Mouse (Mus musculus): ENCODE data around the gene Ccdc85a. TPM values are rescaled to one million over a fixed set of nuclear protein-coding genes. Genes with fewer than 3 reads are reported as not detected.

Gene Ccdc85a
- polyA plus RNA-seq, 1 experiment: not detected

DNA sequence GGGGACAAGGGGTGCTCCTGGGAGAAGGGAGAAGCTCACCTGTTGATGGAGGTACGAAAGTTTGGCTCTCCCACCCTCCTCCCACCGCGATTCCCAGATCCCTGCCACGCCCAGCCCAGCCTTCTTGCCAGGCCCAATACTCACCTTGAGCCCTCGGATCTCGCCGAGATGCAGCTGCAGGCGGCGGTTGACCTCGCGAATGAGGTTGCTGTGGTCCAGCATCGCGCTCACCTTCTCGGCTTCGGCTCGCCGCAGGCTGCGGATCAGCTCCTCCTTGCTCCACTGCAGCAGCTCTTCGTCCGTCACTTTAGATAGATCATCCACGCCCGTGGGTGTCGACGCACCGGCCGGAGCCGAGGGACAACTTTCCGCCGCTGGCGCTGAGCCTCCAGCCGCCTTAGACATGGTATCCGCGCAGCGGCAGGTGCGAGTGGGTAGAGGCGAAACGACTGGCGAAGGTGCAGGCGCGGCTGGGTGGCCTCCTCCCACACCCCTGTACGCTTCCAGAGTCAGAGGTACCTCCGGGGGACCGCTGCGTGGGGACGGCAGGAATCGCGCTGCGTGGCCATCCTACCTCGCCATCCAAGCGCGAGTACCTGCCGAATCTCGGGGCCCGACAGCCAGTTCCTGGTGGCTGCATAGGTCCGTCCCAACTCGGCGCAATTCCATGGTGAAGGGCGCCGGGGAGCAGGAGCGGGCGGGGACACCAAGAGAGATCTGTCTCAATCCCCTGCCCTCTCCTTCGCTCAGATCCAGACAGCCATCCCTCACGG is 800 bp downstream of the Ccdc85a start:
- Histone ChIP-seq H3ac (ENCODE audit: control insufficient read depth, insufficient read length, low read depth) (no peak overlapping the region), H3K36me3 (ENCODE audit: control insufficient read depth, insufficient read depth) (no peaks in the 10 kb centered on the region), H3K79me3 (ENCODE audit: low read depth) (no peaks in the 10 kb centered on the region), H3K4me3 (ENCODE audit: insufficient read depth, poor library complexity, severe bottlenecking) (no peak overlapping the region), H3K79me2 (ENCODE audit: control insufficient read depth, insufficient read depth) (no peaks in the 10 kb centered on the region), H3K27me3 (ENCODE audit: control insufficient read depth, insufficient read depth, insufficient read length) (peaks cover 12% of the 10 kb centered on the region)
- no peak for TF ChIP-seq FOSL1 (IDR thresholded peaks at IDR 0.05; ENCODE audit: insufficient read depth, low read length, poor library complexity, severe bottlenecking)
- no peak for TF ChIP-seq CTCF (IDR thresholded peaks at IDR 0.05; ENCODE audit: control insufficient read depth, insufficient read depth, insufficient read length)
- TF ChIP-seq CEBPB (IDR thresholded peaks at IDR 0.05; ENCODE audit: low read depth): no peak
- no peak for TF ChIP-seq MAX (IDR thresholded peaks at IDR 0.05)
- TF ChIP-seq USF1 (IDR thresholded peaks at IDR 0.05; ENCODE audit: low read depth): no peak
- TF ChIP-seq MYOG (IDR thresholded peaks at IDR 0.05; ENCODE audit: control insufficient read depth, extremely low read depth, insufficient read length): no peak
- no peak for TF ChIP-seq MYOD1 (IDR thresholded peaks at IDR 0.05; ENCODE audit: control insufficient read depth, insufficient read length, low read depth)

- Histone ChIP-seq H3K4me3 (ENCODE audit: insufficient read depth, poor library complexity, severe bottlenecking) (no peak overlapping the region), H3K79me3 (ENCODE audit: low read depth) (no peaks in the 10 kb centered on the region)
Observed at GRCm38 (mm10) chr11:28582218-28582617, 1.9 kb downstream of the Ccdc85a start.

GRCm38 (mm10) chr11:28572423-28572822 is 11.7 kb downstream of the Ccdc85a start:
- Histone ChIP-seq H3K36me3 (ENCODE audit: control insufficient read depth, insufficient read depth) (no peaks in the 10 kb centered on the region), H3K27me3 (ENCODE audit: control insufficient read depth, insufficient read depth, insufficient read length) (no peaks in the 10 kb centered on the region), H3K4me3 (ENCODE audit: insufficient read depth, poor library complexity, severe bottlenecking) (no peak overlapping the region), H3ac (ENCODE audit: control insufficient read depth, insufficient read length, low read depth) (no peak overlapping the region), H3K79me3 (ENCODE audit: low read depth) (no peaks in the 10 kb centered on the region), H3K79me2 (ENCODE audit: control insufficient read depth, insufficient read depth) (no peaks in the 10 kb centered on the region)
- no peak for TF ChIP-seq CTCF (IDR thresholded peaks at IDR 0.05; ENCODE audit: control insufficient read depth, insufficient read depth, insufficient read length)
- no peak for TF ChIP-seq USF1 (IDR thresholded peaks at IDR 0.05; ENCODE audit: low read depth)
- no peak for TF ChIP-seq CEBPB (IDR thresholded peaks at IDR 0.05; ENCODE audit: low read depth)
- TF ChIP-seq FOSL1 (IDR thresholded peaks at IDR 0.05; ENCODE audit: insufficient read depth, low read length, poor library complexity, severe bottlenecking): no peak
- TF ChIP-seq MYOD1 (IDR thresholded peaks at IDR 0.05; ENCODE audit: control insufficient read depth, insufficient read length, low read depth): no peak
- TF ChIP-seq MAX (IDR thresholded peaks at IDR 0.05): no peak
- TF ChIP-seq MYOG (IDR thresholded peaks at IDR 0.05; ENCODE audit: control insufficient read depth, extremely low read depth, insufficient read length): no peak

More at GRCm38 (mm10) chr11:28582218-28582617, 1.9 kb downstream of the Ccdc85a start:
- TF ChIP-seq USF1 (IDR thresholded peaks at IDR 0.05; ENCODE audit: low read depth) (no peak), CEBPB (IDR thresholded peaks at IDR 0.05; ENCODE audit: low read depth) (no peak), FOSL1 (IDR thresholded peaks at IDR 0.05; ENCODE audit: insufficient read depth, low read length, poor library complexity, severe bottlenecking) (no peak), CTCF (IDR thresholded peaks at IDR 0.05; ENCODE audit: control insufficient read depth, insufficient read depth, insufficient read length) (no peak)
- no peaks in the 10 kb centered on the region for H3K79me2 ChIP-seq (ENCODE audit: control insufficient read depth, insufficient read depth)
- H3K36me3 ChIP-seq (ENCODE audit: control insufficient read depth, insufficient read depth): no peaks in the 10 kb centered on the region
- H3ac ChIP-seq (ENCODE audit: control insufficient read depth, insufficient read length, low read depth): no peak overlapping the region
- H3K27me3 ChIP-seq (ENCODE audit: control insufficient read depth, insufficient read depth, insufficient read length): peaks cover 12% of the 10 kb centered on the region

GRCm38 (mm10) chr11:28556420-28556819 is 27.7 kb downstream of the Ccdc85a start:
- Histone ChIP-seq H3K27me3 (ENCODE audit: control insufficient read depth, insufficient read depth, insufficient read length) (no peaks in the 10 kb centered on the region), H3ac (ENCODE audit: control insufficient read depth, insufficient read length, low read depth) (no peak overlapping the region), H3K79me2 (ENCODE audit: control insufficient read depth, insufficient read depth) (no peaks in the 10 kb centered on the region), H3K79me3 (ENCODE audit: low read depth) (no peaks in the 10 kb centered on the region), H3K36me3 (ENCODE audit: control insufficient read depth, insufficient read depth) (no peaks in the 10 kb centered on the region), H3K4me3 (ENCODE audit: insufficient read depth, poor library complexity, severe bottlenecking) (no peak overlapping the region)
- no peak for TF ChIP-seq CTCF (IDR thresholded peaks at IDR 0.05; ENCODE audit: control insufficient read depth, insufficient read depth, insufficient read length)
- no peak for TF ChIP-seq MYOG (IDR thresholded peaks at IDR 0.05; ENCODE audit: control insufficient read depth, extremely low read depth, insufficient read length)
- TF ChIP-seq MYOD1 (IDR thresholded peaks at IDR 0.05; ENCODE audit: control insufficient read depth, insufficient read length, low read depth): no peak
- no peak for TF ChIP-seq MAX (IDR thresholded peaks at IDR 0.05)
- no peak for TF ChIP-seq CEBPB (IDR thresholded peaks at IDR 0.05; ENCODE audit: low read depth)
- no peak for TF ChIP-seq FOSL1 (IDR thresholded peaks at IDR 0.05; ENCODE audit: insufficient read depth, low read length, poor library complexity, severe bottlenecking)
- no peak for TF ChIP-seq USF1 (IDR thresholded peaks at IDR 0.05; ENCODE audit: low read depth)

GRCm38 (mm10) chr11:28543429-28543828 is 40.7 kb downstream of the Ccdc85a start:
- Histone ChIP-seq H3K36me3 (ENCODE audit: control insufficient read depth, insufficient read depth) (no peaks in the 10 kb centered on the region), H3K79me3 (ENCODE audit: low read depth) (no peaks in the 10 kb centered on the region), H3K79me2 (ENCODE audit: control insufficient read depth, insufficient read depth) (no peaks in the 10 kb centered on the region), H3K27me3 (ENCODE audit: control insufficient read depth, insufficient read depth, insufficient read length) (no peaks in the 10 kb centered on the region), H3K4me3 (ENCODE audit: insufficient read depth, poor library complexity, severe bottlenecking) (no peak overlapping the region), H3ac (ENCODE audit: control insufficient read depth, insufficient read length, low read depth) (no peak overlapping the region)
- no peak for TF ChIP-seq MYOD1 (IDR thresholded peaks at IDR 0.05; ENCODE audit: control insufficient read depth, insufficient read length, low read depth)
- no peak for TF ChIP-seq MAX (IDR thresholded peaks at IDR 0.05)
- no peak for TF ChIP-seq CEBPB (IDR thresholded peaks at IDR 0.05; ENCODE audit: low read depth)
- no peak for TF ChIP-seq FOSL1 (IDR thresholded peaks at IDR 0.05; ENCODE audit: insufficient read depth, low read length, poor library complexity, severe bottlenecking)
- TF ChIP-seq MYOG (IDR thresholded peaks at IDR 0.05; ENCODE audit: control insufficient read depth, extremely low read depth, insufficient read length): no peak
- TF ChIP-seq USF1 (IDR thresholded peaks at IDR 0.05; ENCODE audit: low read depth): no peak
- no peak for TF ChIP-seq CTCF (IDR thresholded peaks at IDR 0.05; ENCODE audit: control insufficient read depth, insufficient read depth, insufficient read length)

Data from C2C12 (cell line).